Mouse (Mus musculus) naive thymus-derived CD4-positive, alpha-beta T cell, adult 5 months (primary cell): ENCODE data around the gene Ganab. TPM values are rescaled to one million over a fixed set of nuclear protein-coding genes. Genes with fewer than 3 reads are reported as not detected.

Source experiments
- polyA plus RNA-seq: library from polyadenylated mRNA; unstranded; fragments of 100-300 nt; shearing (Covaris generic); gene quantifications from one replicate; pipeline ENCODE4 v1.2.1, GENCODE M21; 2017

Ganab gene
- polyA plus RNA-seq: 100 TPM

DNA sequence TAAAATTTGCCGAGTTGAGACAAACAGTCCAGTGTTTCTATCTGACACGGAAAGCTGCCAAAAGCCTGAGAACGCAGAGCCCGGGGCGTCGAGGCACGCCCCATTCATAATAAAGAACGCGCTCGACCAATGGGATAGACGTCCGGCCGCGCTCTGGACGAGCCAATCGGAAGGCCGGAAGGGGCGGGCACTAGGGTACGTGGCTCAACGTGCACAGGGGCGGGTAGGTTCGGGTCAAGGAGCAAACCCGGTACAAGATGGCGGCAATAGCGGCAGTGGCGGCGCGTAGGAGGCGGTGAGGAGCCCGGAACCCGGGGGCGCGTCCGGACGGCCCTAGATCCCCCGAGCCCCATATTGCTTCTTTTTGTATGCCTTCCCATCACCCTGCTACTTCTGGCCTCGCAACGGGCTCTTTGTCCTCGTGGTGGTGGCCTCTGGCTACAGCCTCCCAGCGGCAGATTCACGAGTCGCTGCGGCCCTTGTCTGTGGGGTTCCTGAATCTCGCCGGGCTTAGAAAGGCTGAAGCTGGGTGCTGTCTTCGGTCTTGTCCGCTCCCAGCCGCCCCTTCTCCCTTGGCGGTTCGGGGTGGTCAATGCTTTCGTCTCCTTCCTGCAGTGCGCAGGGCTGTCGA, at the start of gene Ganab:
Gene Ganab (plus strand): TSS at position 207 of the 631 bp plus-strand sequence.

DNA sequence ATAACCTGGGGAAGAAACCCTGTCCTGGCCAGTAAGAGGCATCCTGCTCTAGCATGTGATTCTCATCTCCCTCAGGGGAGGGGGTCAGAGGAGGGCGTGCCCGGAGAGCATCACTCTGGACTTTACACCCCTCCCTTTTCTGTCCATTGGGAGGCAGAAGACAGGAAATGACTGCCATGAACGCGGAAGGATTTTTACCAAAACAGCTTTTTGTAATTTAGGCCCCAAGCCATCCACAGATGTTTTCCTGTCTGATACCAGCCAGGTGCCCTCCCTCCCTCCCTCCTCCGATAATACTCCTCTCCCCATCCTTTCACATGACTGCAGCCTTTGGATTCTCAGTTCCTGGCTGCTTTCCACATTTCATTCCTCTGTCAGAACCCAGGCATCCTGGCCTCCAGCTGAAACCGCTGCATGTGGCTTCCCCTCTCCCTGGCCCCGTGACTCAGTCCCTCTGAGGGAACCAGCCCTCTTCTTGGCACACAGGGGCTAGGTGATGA, 47.4 kb upstream of the Ganab start, which contains the start of gene Lrrn4cl:
Gene Lrrn4cl (plus strand): TSS at position 367 of the 500 bp plus-strand sequence.

DNA sequence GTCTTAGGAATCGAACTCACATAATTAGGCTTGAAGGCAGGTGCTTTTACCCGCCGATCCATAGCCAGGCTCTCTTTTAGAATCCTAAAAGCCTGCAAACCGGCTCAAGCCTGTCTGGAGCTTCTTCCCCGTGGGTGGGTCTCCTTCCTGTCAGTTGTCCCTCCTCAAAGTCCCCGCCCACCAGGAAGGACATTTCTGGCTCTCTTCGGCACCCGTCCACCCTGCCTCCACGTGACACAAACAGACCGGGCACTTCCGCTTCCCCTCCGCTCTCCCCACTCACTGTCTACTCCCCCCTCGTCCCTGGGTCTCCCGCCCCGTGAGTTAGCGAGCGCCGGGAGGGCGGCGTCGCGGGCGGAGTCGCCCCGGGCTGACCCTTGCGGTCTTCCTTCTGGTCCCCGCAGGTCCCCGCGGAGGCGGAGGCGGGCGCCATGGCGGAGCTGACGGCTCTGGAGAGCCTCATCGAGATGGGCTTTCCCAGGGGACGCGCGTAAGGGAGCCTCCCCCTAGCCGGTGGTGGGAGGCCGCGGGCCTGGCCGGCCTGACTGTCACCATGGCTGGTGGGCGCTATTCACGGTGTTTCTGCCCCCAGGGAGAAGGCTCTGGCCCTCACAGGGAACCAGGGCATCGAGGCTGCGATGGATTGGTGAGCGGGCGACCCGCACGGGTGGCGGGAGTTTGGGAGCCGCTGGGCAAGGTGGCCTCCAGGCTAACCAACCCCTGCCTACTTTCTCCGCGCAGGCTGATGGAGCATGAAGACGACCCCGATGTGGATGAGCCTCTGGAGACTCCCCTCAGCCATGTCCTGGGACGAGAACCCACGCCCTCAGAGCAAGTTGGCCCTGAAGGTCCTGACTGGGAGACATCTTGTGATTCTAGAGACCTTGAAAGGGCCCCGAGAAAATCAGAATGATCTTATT, 26.3 kb upstream of the Ganab start, which contains the start of gene Ubxn1:
Gene Ubxn1 (plus strand): TSS at position 230 of the 920 bp plus-strand sequence.

DNA sequence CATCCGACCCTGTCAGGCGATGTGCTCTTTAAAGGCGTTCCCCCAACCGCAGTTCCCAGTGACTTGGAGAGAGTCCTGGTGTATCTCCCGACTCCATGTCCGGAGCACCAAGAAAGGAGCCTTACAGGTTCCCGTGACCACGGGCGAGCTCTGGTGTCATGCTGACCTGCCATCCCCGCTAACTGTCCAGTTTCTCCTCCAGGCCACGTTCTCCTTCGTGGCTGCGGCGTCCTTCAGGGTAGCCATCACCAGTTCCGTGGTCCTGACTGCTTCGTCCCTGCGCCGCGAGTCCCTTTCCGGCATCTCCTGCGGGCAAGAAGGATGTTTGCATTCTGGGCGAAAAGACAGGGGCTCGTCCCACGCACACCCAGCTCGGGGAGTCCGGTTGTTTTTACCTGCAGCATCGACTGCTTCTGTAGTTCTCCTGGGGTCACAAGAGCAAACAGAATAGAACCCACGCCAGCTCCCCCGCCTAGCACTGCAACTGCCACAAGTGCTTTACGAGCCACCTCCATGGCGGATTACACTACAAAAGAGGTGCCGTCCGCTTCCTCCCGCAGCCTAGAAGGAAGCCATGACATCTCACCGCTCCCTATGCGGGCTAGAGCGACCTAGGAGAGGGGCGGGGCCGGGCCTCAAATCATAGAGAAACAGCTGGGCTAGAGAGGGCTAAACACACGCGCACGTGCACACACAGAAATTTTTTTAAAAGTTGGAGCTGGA, 17.4 kb upstream of the Ganab start, which contains the start of gene Uqcc3:
Gene Uqcc3 (minus strand): TSS at position 613 of the 723 bp plus-strand sequence.

DNA sequence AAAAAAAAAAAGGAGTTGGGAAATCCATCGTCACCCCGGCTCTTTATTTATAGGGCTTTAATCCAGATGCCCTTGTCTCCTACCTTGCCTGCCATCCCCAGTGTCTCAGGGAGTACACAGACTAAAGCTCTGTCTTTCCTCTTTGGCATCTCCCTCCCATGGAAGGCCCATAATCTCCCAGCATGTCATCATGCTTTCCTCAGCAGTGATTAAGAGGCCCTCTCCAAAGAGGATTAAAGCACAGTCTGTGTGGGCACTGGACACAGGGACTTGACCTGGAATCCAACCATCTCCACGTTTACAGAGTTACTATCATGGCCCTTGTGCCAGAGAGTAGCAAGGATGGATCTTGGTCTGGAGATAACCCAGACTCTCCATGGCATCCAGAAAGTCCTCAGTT, 14.3 kb upstream of the Ganab start, which contains the start of the genes Lbhd1 and Gm49403:
Gene Lbhd1 (plus strand): TSS at position 117 of the 400 bp plus-strand sequence.
Gene Gm49403 (plus strand): TSS at position 315 of the 400 bp plus-strand sequence.

DNA sequence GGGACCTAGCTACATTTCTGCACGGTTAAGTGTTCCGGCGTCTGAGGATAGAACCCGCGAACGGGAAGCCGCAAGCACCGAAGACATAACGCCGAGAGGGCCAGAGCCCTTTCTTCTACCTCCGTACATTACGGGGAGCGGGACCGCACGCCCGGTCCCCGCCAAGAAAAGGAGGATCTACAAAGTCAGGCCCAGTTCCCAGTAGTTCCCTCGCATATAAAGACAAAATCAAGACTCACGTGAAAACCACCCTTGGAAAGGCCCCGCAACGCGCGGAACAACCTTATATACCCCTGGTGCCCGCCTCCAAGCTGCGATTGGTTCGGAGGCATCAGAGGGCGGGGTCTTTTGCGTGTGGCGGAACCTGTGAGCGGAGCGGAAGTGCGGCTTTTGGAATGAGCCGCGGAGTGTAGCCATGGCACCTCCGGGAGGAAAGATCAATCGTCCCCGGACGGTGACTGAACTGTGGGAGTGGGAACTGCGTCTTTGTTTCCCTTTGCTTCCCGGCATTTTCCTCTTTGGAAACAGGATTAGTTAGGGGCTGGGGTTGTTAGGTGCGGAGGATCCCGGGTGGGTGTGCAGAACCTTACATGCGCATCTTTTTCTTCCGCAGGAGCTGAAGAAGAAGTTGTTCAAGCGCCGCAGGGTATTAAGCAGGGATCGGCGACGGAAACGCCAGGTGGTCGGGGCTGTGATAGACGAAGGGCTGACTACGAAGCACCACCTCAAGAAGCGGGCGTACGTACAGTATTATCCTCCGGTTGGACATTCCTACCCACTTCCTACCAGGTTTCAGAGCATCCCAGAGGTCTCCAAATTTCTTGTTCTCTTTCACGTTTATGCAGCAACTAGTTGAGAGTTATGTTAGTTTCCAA, 9.1 kb upstream of the Ganab start, which contains the start of the genes 1810009A15Rik and Gm49416:
Gene 1810009A15Rik (plus strand): TSS at position 343 of the 875 bp plus-strand sequence.
Gene Gm49416 (plus strand): TSS at position 416 of the 875 bp plus-strand sequence.

DNA sequence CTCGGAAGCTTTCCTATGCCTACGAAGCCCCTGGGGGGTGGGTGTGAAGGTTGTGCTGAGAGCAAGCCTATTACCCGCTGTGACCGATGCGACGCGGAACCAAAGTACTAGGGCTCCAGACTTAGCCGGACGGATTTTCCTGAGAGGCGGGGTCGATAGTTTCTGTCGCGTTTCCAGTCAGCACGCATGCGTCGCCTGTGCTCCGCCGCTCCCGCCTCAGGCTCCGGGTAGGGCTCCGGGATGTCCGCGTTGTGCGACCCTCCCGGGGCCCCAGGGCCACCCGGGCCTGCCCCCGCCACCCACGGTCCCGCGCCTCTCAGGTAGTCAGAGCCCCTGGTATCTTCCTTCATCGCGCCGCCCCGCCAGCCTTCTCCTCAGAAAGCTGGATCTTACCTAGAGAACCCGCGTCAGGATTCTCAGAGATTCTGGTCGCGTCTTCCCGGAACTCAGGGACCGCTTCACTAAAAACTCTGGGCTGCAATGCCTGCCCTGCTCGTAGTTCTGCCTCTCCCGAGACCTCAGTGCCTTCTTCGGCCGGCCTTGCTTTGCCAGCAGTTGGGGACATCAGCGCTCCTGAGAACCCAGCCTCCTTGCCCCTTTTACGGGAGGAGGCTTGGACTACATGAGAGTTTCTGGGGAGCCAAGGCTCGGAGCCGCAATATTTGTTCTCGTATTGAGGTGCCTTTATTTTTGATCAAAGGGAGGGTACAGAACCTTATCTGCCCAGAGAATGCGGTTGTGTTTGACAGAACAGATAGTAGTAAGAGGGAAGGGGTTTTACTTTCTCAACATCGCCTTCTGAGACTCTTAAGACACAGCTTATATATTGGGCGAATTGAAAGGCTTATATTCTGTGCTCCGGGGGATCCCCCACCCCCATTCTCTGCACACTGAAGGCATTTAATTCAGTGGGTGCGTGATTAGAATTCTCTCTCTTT, 4.8 kb upstream of the Ganab start, which contains the start of gene Ints5:
Gene Ints5 (plus strand): TSS at position 177 of the 938 bp plus-strand sequence.

DNA sequence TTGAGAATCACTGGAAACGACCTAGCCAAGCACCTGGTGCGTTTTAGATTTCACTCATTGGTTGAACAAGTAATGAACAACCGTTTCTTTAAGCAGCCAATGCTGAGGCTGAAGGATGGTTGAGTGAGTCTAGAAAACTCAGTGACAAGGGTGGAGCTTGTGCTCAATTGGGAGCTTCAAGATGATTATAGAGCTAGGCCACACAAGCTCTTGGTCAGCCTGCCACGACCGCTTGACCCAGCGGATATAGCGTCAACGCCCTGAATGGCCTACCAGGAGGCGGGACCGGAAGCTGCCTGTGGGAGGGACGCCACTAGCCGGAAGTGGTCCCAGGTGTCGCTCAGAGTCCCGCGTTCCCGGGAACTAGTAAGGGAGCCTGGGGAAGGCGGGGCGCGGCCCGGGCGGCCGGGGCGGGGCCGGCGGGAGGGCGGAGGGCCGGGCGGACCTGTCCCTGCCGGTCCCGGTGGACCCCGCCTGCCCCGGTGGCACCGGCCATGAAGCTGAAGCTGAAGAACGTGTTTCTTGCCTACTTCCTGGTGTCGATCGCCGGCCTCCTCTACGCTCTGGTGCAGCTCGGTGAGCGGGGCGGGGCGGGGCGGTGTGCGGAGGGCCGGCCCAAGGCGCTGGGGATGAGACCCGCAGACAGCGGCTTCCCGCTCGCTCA, 22.3 kb downstream of the Ganab start, which contains the start of gene B3gat3:
Gene B3gat3 (plus strand): TSS at position 302 of the 664 bp plus-strand sequence.

DNA sequence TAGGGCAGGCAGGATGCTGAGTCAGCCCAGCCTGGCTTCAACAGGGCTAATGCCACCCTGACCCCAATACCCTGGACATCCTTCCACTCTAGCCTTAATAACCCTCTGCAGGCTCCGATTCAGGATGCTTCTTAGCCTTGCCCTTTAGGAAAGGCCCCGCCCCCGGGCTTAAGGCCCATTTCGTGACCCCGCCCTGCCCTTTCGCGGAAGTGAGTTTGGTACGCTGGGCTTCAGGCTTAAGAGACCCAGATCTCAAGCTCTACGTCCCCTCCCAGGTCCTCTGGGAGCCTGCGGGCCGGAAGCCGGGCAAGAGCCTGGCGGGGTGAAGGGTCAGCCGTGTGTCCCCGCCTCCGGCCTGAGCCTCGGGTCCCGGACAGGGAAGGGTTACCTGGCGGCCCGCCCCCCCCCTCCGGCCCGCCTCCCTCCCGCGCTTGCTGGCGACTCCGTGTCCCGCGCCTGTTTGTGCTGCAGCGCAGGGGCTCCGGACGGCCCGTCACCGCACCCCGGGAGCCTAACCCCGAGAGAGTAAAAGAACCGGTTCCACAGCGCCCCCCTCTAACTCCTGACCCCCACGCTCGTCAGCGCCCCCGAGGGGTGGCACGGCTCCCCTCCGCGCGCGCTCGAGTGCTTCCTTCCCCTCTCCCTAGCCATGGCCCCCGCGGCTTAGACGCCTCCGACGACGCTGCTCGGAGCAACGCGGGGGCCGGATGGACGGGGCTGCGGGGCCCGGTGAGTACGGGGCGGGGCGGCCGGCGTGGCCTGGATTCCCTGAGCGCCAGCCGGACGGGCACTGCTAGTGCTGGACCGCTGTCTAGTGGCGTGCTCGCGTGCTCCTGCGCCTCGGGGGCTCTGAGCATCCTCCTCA, 31.6 kb downstream of the Ganab start, which contains the start of the genes Rom1 and Eml3:
Gene Rom1 (minus strand): TSS at position 133 of the 865 bp plus-strand sequence.
Gene Eml3 (plus strand): TSS at position 329 of the 865 bp plus-strand sequence.

DNA sequence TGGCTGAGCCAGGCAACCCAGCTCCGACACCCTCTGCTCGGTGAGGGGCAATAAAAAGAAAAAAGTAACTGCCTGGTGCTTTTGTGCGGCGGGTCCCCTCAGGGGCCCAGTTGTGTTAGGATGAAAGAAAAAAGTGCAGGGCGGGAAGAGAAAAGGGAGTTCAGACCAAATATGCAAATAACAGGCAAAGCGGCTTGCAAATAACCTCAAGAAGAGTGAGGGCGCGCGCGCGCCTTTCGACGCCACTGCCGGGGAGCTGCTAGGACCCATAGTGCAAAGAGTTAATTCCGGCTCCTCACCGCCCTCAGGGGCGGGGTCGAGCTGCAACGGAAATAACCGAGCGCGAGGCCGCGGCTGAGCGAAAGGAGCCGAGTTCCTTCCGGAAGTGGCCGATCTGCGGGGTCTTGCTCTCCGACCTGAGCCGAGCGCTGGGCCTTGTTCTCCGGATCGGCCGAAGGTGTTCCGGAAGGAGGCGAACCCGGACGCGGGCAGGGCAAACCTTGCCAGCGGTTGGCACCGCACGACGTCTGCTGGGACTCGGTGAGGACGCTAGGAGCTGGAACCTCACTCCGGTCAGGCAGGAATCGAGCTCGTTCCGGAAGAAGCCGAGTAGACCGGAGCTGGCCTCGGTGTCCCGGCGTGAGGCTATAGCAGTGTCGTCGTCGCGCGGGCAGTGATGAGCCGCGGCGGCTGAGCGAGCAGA, 43.8 kb downstream of the Ganab start, which contains the start of gene Mta2:
Gene Mta2 (plus strand): TSS at position 361 of the 703 bp plus-strand sequence.

DNA sequence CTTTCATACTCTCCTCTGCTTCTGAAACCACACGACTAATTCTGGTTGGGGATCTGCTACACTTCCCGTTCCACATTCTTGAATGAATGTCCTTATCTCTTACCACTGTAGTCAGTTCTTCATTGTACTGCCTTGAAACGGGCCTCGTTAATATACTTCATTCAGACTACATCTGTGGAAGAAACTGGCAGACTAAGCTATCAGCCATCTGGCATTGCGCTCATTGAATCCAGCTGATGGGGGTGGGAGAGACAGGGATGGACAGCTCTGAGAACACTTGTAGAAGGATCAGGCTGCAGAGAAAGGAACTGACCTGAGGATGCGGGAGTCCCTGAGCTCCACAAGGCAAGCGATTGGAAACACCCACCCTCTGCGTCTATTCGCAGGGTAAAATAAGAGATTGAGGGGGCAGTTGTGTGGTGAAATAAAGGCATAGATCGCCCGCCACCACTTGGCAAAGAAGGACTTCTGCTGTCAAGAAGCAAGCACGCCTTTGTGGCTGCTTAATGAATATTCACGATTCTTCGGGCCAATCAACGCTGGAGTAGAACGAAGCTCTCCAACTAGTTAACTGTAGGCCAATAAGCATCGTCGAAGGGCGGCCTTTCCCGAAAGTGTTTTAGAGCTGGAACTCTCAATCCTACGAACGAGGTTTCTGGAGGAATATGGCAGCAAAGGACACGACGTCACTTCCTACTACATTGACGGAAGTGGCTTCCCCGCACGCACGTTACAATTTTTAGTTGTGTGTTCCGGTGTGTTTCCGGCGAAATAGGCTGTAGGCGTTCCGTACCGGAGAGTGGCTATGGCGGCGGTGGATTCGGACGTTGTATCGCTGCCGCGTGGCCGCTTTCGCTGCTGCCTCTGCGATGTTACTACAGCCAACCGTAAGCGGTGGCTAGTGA, 55.5 kb downstream of the Ganab start, which contains the start of gene Tut1:
Gene Tut1 (plus strand): TSS at position 713 of the 905 bp plus-strand sequence.

Other genes with a start within 250 kb of the Ganab start
- gene Chrm1, start 234.3 kb upstream of the Ganab start, polyA plus RNA-seq: not detected
- 240 TPM for gene Slc3a2, start 174.7 kb upstream of the Ganab start, polyA plus RNA-seq
- gene Wdr74, start 162.2 kb upstream of the Ganab start, polyA plus RNA-seq: 121 TPM
- 0.87 TPM for gene 1700092M07Rik, start 157.4 kb upstream of the Ganab start, polyA plus RNA-seq
- 294 TPM for gene Stx5a, start 156.7 kb upstream of the Ganab start, polyA plus RNA-seq
- 453 TPM for gene Nxf1, start 141.0 kb upstream of the Ganab start, polyA plus RNA-seq
- 38.8 TPM for gene Tmem223, start 127.1 kb upstream of the Ganab start, polyA plus RNA-seq
- 150 TPM for gene Tmem179b, start 123.6 kb upstream of the Ganab start, polyA plus RNA-seq
- 9.4 TPM for gene Taf6l, start 111.7 kb upstream of the Ganab start, polyA plus RNA-seq
- gene Polr2g, start 99.5 kb upstream of the Ganab start, polyA plus RNA-seq: 86.1 TPM
- gene Zbtb3, start 95.5 kb upstream of the Ganab start, polyA plus RNA-seq: 0.57 TPM
- gene Ttc9c, start 78.7 kb upstream of the Ganab start, polyA plus RNA-seq: 25.8 TPM
- 13.8 TPM for gene Hnrnpul2, start 78.1 kb upstream of the Ganab start, polyA plus RNA-seq
- gene AC129217.1, start 68.3 kb upstream of the Ganab start, polyA plus RNA-seq: not detected
- 59.1 TPM for gene Bscl2, start 60.6 kb upstream of the Ganab start, polyA plus RNA-seq
- not detected for gene Gng3, start 58.9 kb upstream of the Ganab start, polyA plus RNA-seq
- gene Lrrn4cl, start 47.3 kb upstream of the Ganab start, polyA plus RNA-seq: not detected
- gene Ubxn1, start 26.6 kb upstream of the Ganab start, polyA plus RNA-seq: 149 TPM
- gene Uqcc3, start 17.1 kb upstream of the Ganab start, polyA plus RNA-seq: 44.5 TPM
- 34.3 TPM for gene Lbhd1, start 14.3 kb upstream of the Ganab start, polyA plus RNA-seq
- not detected for gene Gm49403, start 14.1 kb upstream of the Ganab start, polyA plus RNA-seq
- 22.7 TPM for gene 1810009A15Rik, start 9.2 kb upstream of the Ganab start, polyA plus RNA-seq
- not detected for gene Gm49416, start 9.1 kb upstream of the Ganab start, polyA plus RNA-seq
- 35.9 TPM for gene Ints5, start 5.1 kb upstream of the Ganab start, polyA plus RNA-seq
- 32.9 TPM for gene B3gat3, start 22.3 kb downstream of the Ganab start, polyA plus RNA-seq
- gene Rom1, start 31.3 kb downstream of the Ganab start, polyA plus RNA-seq: 2.0 TPM
- gene Eml3, start 31.5 kb downstream of the Ganab start, polyA plus RNA-seq: 57.6 TPM
- gene Mta2, start 43.8 kb downstream of the Ganab start, polyA plus RNA-seq: 257 TPM
- 47.6 TPM for gene Tut1, start 55.8 kb downstream of the Ganab start, polyA plus RNA-seq
- 375 TPM for gene Eef1g, start 69.0 kb downstream of the Ganab start, polyA plus RNA-seq
- 8.7 TPM for gene Ahnak, start 91.2 kb downstream of the Ganab start, polyA plus RNA-seq
- gene Scgb1a1, start 189.9 kb downstream of the Ganab start, polyA plus RNA-seq: not detected
- 15.8 TPM for gene Asrgl1, start 237.6 kb downstream of the Ganab start, polyA plus RNA-seq